Mouse (Mus musculus): ENCODE measurements around the gene Fndc11. TPM values are rescaled to one million over a fixed set of nuclear protein-coding genes. Genes with fewer than 3 reads are reported as not detected.

Gene Fndc11
- polyA plus RNA-seq, 1 experiment from 2014 or later = 0.26 TPM

DNA sequence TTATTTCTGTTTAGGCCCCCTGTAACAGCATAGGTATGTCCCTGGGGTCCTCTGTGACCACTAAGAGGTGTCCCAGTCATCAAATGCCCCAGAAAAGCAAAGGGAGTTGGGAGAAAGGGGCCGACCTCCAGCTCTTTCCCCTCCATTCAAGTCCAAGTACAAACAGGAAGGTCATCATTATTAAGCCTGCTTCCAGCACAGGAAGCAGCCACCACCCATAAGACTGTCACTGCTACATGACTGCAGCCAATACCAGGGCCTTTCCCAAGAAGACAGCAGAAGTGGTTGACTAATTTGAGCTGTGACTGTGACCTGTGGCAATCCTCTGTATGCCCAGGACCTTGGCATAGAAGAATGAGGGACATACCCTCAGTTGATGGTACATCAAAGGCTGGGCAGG is 8.5 kb downstream of the Fndc11 start:
- WGBS = 70% methylated on average over 1 of the region's 1 CpGs
- Histone ChIP-seq H3K27ac (no peak overlapping the region), H3K36me3 (no peaks in the 10 kb centered on the region; the same call in 1 of the 2 replicates), H3K9me3 (no peaks in the 10 kb centered on the region), H3K27me3 (ENCODE audit: insufficient read depth, poor library complexity, severe bottlenecking) (no peaks in the 10 kb centered on the region), H3K4me1 (replicated peaks) (peaks cover 7% of the 10 kb centered on the region; the same call in 1 of the 2 replicates), H3K4me3 (no peak overlapping the region)
- DNase-seq (ENCODE audit: low spot score) = no peak

DNA sequence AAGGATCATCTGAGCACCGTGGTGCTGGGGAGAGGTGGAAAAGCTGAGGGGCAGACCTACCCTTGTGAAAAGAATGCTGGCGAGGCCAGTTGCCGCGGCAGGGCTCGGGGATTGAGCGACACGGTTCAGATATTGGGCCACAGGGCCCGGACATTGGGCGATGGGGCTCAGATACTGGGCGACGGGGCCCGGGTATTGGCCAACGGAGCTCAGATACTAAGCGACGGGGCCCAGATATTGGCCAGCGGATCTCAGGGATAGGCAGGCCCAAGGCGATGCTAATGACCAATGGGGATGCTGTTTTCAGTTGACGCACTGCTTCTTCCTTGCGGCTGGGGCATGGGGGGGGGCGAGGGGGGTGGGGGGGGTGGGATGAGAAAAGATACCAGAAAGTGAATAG is 11.4 kb downstream of the Fndc11 start:
- WGBS = 73% methylated on average over 20 of the region's 20 CpGs
- Histone ChIP-seq H3K9me3 (no peaks in the 10 kb centered on the region), H3K36me3 (no peaks in the 10 kb centered on the region; the same call in 1 of the 2 replicates), H3K27me3 (ENCODE audit: insufficient read depth, poor library complexity, severe bottlenecking) (no peaks in the 10 kb centered on the region), H3K4me1 (replicated peaks) (peaks cover 7% of the 10 kb centered on the region; the same call in 1 of the 2 replicates), H3K4me3 (no peak overlapping the region), H3K27ac (no peak overlapping the region)
- no peak for DNase-seq (ENCODE audit: low spot score)

DNA sequence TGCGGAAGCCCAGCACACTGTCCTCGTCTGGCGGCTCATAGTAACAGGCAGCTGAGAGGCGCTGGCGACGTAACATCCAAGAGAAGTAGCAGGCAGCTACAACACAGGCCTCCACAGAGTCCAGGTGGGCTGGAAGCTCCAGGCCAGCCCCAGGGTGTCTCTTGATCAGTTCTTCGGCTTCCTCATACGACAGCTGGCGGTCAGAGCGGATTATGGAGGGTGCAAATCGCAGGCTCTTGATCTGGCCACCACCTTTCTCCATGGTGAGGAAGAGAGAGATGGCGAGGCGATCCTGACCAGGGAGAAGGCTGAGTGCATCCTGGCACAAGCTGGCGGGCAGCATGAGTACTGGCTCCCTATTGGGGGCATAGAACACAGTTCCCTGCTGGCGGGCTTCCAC is 13.6 kb downstream of the Fndc11 start:
- Histone ChIP-seq H3K4me3 (no peak overlapping the region), H3K27ac (no peak overlapping the region), H3K27me3 (ENCODE audit: insufficient read depth, poor library complexity, severe bottlenecking) (no peaks in the 10 kb centered on the region), H3K36me3 (no peaks in the 10 kb centered on the region; the same call in 1 of the 2 replicates), H3K4me1 (replicated peaks) (peaks cover 6% of the 10 kb centered on the region), H3K9me3 (no peaks in the 10 kb centered on the region)
- no peak for DNase-seq (ENCODE audit: low spot score)
- WGBS = 92% methylated on average over 15 of the region's 15 CpGs

DNA sequence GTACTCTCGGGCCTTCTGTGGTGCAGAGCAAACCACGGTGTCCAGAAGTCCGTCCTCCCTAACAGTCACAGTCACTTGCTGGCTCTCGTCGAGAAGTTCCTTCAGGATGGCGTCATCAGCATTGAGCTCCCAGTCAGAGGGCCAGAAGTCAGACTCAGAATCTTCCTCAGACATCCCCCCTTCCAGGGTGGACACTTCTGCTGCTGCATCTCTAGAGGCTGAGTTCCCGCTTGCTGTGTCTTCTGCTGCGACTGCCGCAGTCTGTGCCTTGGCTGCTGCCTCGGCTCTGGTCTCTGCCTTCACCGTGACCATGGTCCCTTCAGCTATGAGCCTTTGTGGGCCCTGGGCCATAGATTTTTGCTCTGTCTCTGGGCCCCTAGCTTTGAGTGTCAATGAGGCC is 14.9 kb downstream of the Fndc11 start:
- Histone ChIP-seq H3K9me3 (no peaks in the 10 kb centered on the region), H3K27me3 (ENCODE audit: insufficient read depth, poor library complexity, severe bottlenecking) (no peaks in the 10 kb centered on the region), H3K36me3 (no peaks in the 10 kb centered on the region), H3K27ac (no peak overlapping the region), H3K4me1 (replicated peaks) (peaks cover 6% of the 10 kb centered on the region), H3K4me3 (no peak overlapping the region)
- WGBS = 87% methylated on average over 11 of the region's 11 CpGs
- DNase-seq (ENCODE audit: low spot score) = no peak

DNA sequence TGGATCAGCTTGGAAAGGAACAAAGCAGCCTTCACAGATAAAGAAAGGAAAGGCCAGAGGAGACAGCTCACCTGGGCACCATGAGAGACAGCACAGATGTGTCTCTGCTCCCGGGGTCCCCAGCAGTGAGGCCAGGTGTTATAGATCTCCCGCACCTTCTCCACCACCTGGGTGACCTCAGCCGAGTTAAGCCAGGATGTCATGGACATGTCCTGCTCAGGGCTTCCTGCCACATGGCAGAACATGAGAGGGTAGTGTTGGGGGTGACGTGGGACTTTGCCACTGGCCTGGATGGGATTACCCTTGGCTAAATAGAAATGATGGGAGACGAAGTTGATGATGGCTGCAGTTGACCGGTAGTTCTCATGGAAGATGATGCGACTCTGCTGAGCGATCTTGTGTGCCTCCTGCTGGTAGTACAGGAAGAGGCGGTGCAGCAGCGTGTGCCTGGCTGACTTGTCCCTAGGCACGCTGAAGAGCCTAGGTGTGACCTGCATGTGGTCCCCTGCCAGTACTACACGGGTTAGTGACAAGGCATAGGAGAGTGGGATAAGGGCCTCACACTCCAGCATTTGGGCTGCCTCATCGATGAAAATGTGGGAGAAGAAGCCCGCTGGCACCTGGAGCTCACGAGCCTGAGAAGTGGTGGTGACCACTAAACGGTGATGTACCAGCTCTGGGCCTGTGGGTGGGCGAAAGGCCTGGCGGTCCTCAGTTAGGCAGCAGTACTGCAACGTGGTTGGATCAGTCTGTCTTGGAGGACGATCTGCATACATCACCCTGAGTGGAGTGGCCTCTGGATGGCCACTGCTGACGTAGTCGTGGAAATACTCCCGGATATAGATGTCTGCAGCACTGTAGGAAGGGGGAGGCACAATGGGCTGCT is 16.1 kb downstream of the Fndc11 start:
- Histone ChIP-seq H3K27ac (no peak overlapping the region), H3K9me3 (no peaks in the 10 kb centered on the region), H3K4me3 (no peak overlapping the region), H3K4me1 (replicated peaks) (peaks cover 6% of the 10 kb centered on the region), H3K27me3 (ENCODE audit: insufficient read depth, poor library complexity, severe bottlenecking) (no peaks in the 10 kb centered on the region), H3K36me3 (no peaks in the 10 kb centered on the region)
- DNase-seq (ENCODE audit: low spot score) = no peak
- 88% methylated on average over 23 of the region's 23 CpGs for WGBS

DNA sequence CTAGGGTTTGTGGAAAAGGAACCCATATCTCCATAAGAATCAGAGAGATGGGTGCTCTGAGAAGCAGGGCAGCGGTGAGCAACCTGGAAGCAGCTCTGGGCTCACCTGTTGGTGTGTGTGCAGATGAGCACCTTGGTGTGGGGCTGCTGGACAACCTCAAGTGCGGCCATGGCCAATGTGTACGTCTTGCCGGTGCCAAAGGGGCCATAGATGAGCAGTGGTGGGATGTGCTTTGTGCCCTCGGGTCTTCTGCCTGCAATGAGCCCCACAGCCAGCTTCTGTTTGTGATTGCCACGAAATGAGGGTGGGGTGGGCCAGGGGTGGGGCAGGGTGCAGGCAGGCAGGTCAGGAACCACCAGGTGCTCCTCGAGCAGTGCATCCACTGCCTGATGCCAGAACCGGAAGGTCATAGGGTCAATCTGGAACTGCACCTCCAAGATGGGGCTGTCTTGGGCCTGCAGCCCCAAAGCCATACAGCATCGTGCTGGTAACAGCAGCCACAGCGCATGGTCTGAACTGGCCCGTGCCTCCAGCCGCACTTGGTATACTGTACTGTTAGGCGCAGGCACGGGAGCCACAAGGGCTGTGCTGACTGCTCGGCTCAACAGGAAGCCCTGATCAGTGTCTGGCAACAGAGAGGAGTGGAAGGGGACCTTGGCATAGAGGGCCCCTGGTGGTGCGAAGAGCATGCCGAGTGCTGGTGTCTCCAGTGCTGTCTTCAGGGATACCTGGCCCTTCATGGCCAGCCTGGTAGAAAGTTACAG is 17.6 kb downstream of the Fndc11 start:
- H3K27ac ChIP-seq = no peak overlapping the region
- no peaks in the 10 kb centered on the region for H3K36me3 ChIP-seq
- no peak for DNase-seq (ENCODE audit: low spot score)
- no peaks in the 10 kb centered on the region for H3K9me3 ChIP-seq
- WGBS = 91% methylated on average over 17 of the region's 17 CpGs
- no peaks in the 10 kb centered on the region for H3K27me3 ChIP-seq (ENCODE audit: insufficient read depth, poor library complexity, severe bottlenecking)
- no peak overlapping the region for H3K4me3 ChIP-seq
- H3K4me1 ChIP-seq (replicated peaks) = peaks cover 18% of the 10 kb centered on the region

DNA sequence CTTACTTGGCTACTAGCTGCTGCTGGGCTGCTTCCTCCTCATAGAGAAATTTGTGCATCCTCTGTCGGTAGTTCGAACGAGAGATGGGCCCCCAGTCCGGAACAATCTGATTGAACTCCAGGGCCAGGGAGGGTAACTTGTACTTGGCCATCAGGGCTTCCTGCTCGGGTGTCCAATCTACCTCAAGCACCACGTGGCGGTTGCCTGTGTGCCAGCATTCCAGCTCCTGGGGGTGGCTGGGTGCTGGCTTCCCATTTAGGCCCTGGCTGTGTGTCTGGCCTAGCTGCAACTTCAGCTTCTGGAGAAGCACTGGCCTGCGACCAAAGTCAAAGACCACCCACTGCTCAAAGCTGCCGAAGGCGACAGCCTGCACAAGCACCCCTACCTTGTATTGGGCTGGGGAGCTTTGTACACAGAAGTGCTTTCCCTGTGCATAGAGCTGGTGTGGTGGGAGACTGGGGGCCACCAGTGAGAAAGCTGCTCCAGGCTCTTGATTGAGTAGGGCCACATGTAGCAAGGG is 18.3 kb downstream of the Fndc11 start:
- DNase-seq (ENCODE audit: low spot score) = no peak
- H3K27me3 ChIP-seq (ENCODE audit: insufficient read depth, poor library complexity, severe bottlenecking) = no peaks in the 10 kb centered on the region
- peaks cover 18% of the 10 kb centered on the region for H3K4me1 ChIP-seq (replicated peaks)
- H3K36me3 ChIP-seq = no peaks in the 10 kb centered on the region
- WGBS = 73% methylated on average over 10 of the region's 10 CpGs
- no peak overlapping the region for H3K4me3 ChIP-seq
- no peak overlapping the region for H3K27ac ChIP-seq
- H3K9me3 ChIP-seq = no peaks in the 10 kb centered on the region

DNA sequence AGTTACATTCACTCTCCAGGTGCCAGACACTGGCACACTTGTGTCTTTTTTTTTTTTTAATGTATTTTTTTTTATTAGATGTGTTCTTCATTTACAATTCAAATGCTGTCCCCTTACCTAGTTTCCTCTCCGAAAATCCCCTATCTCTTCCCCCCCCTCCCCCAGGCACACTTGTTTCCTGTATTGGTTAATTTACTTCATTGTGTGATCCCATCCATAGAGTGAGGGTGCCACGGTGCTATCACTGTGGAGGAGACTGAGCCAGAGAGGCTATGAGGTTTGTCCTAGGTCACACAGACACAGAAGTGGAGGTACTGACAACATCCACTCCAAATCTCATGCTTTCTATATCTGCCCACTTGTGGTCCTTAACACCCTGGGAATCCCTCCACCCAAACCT is 19.0 kb downstream of the Fndc11 start:
- DNase-seq (ENCODE audit: low spot score) = no peak
- H3K4me3 ChIP-seq = no peak overlapping the region
- 74% methylated on average over 2 of the region's 2 CpGs for WGBS
- no peaks in the 10 kb centered on the region for H3K27me3 ChIP-seq (ENCODE audit: insufficient read depth, poor library complexity, severe bottlenecking)
- H3K36me3 ChIP-seq = no peaks in the 10 kb centered on the region
- H3K4me1 ChIP-seq (replicated peaks) = peaks cover 22% of the 10 kb centered on the region
- H3K27ac ChIP-seq = no peak overlapping the region
- H3K9me3 ChIP-seq = no peaks in the 10 kb centered on the region

DNA sequence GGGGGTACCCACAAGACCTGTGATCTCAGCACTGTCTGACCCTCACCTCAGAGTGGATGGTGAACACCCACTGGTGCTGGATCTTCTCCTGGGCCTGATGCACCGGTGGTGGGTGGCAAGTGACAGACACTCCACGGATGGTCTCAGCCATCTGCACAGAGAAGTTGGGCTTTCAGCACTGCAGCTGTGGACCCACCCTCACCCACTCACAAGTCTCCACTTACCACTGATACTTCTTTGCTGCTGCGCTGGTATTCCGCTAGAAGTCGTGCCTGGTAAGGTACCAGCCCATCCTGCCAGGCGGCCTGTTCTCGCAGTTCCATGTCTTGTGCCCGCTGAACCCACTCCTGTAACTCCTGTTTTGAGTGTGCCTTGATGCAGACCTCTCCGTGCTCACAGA is 19.4 kb downstream of the Fndc11 start:
- Histone ChIP-seq H3K36me3 (no peaks in the 10 kb centered on the region), H3K4me3 (no peak overlapping the region), H3K27ac (no peak overlapping the region), H3K27me3 (ENCODE audit: insufficient read depth, poor library complexity, severe bottlenecking) (no peaks in the 10 kb centered on the region), H3K9me3 (no peaks in the 10 kb centered on the region), H3K4me1 (replicated peaks) (peaks cover 26% of the 10 kb centered on the region)
- WGBS = 91% methylated on average over 9 of the region's 9 CpGs
- no peak for DNase-seq (ENCODE audit: low spot score)

DNA sequence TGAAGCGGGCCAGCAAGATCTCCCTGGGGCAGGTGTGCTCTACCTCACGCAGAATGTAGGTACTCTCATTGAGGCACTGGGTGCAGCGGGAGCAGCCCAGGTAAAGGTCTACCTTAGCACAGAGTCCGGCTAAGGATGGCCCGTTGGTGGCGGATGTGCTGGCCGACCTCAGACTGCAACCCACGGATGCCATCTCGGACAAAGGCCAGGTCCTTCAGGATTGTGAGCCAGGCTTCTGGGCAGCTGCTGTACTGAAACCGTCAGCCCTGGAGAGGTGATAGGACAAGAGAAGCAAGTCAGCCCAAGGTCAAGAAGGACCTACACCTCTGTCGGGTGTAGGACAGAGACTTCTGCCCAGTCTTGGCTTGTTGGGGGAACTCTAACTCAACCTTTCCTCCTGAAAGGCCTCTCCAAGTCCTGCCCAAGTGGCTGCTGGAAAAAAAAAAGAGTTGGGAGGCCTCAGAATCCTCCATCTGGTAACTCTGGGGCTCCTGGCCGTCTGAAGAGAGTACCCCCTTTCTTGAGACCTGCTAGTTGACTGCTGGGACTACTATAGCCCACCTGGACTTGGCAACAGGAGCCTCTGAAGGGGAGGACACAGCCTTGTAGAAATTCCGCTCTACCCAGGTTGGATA is 21.1 kb downstream of the Fndc11 start:
- WGBS = 89% methylated on average over 13 of the region's 13 CpGs
- H3K4me1 ChIP-seq (replicated peaks) = peaks cover 31% of the 10 kb centered on the region
- no peaks in the 10 kb centered on the region for H3K27me3 ChIP-seq (ENCODE audit: insufficient read depth, poor library complexity, severe bottlenecking)
- H3K36me3 ChIP-seq = no peaks in the 10 kb centered on the region
- no peak for DNase-seq (ENCODE audit: low spot score)
- no peaks in the 10 kb centered on the region for H3K9me3 ChIP-seq
- no peak overlapping the region for H3K27ac ChIP-seq
- H3K4me3 ChIP-seq = peak overlapping the region; percentile 49; the same call in 1 of the 2 replicates

DNA sequence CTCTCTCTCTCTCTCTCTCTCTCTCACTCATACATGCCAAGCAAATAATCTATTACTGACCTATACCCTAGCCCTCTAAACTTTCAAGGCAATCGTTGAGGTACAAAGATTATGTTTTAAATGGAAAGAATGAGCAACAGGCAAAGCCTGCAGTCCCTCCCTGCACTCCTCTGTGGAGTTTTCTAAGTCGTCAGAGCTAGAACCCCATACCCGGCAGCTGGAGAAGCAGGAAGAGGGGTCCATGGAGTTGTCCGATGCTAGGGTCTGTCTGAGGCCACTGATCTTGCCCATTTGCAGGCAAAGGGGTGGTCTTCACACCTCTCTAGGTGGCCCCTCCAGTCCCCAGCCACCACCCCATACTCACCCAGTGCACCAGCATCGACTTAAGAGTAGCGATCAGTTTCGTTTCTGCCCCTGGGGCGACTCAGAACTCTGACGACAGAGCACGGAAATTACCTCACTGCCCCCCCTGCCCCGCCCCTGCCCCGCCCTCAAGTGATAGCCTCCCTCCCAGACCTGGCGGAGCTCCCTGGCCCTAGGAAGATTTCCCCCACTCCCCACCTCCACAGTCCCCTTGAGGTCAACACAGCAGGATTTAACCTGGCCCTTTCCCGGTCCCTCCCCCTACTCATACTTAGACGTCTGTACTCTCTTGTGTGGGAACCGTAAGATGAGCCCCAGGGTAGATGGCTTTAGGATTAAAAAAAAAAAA is 21.9 kb downstream of the Fndc11 start, which contains the start of gene Helz2:
Gene Helz2 (minus strand): TSS at position 426 of the 712 bp plus-strand sequence.
- Histone ChIP-seq H3K27ac (peak within 1 kb of the TSS; percentile 74), H3K4me3 (peak within 1 kb of the TSS; percentile 49), H3K36me3 (no peaks in the 10 kb centered on the region), H3K9me3 (no peaks in the 10 kb centered on the region), H3K4me1 (replicated peaks) (peaks cover 31% of the 10 kb centered on the region), H3K27me3 (ENCODE audit: insufficient read depth, poor library complexity, severe bottlenecking) (no peaks in the 10 kb centered on the region)
- peak; percentile 24 for DNase-seq (ENCODE audit: low spot score)
- 17% methylated on average over 16 of the region's 16 CpGs for WGBS

DNA sequence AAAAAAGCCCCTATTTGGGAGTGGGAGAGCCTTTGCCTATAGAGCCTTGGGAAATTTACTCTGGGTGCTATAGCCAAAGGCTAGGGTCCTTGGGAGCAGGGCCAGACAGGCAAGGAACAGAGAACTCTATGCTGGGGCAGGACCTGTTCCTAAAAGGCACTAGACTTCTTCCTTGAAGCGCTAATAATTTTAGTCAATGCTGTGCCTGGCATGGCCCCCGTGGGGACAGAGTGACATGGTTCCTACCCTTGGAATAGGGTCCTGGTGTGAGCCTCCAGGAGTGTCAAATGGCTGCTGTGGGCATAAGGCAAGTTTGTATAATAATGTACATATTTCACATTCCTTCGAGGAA is 22.5 kb downstream of the Fndc11 start:
- Histone ChIP-seq H3K9me3 (no peaks in the 10 kb centered on the region), H3K27me3 (ENCODE audit: insufficient read depth, poor library complexity, severe bottlenecking) (no peaks in the 10 kb centered on the region), H3K4me1 (replicated peaks) (peaks cover 31% of the 10 kb centered on the region), H3K36me3 (no peaks in the 10 kb centered on the region), H3K27ac (no peak overlapping the region), H3K4me3 (peak overlapping the region; percentile 49)
- no peak for DNase-seq (ENCODE audit: low spot score)
- WGBS = 73% methylated on average over 3 of the region's 3 CpGs
